26 mouse cellular contexts compared by ENCODE assay signal in the genomic region with DNA sequence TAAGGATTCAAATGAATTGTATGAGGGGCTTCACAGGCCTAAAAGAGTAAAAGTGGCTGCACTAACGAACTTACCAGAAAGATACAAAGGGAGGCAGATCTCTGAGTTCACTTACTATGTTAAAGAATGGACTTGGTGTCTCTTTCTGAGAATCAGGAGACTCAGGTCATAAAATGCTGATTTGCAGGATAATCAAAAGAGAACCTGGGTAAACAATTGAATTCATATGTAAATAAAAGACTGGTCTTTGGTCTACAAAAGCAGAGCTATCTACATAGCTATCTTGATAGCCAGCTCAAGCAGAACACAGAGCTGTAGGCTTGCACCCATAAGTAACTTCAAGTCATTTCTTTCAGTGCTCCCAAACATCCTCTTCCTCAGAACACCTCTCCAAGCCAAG.
"Had no signal": no experiment of that assay in that cellular context is flagged by ENCODE, and none has a peak within 500 bp of the region (broad histone marks: within the 10 kb centered on the region; RNA-seq: fewer than 3 reads in every experiment).

No protein-coding gene starts in this region.

- H3K36me3 ChIP-seq: embryonic facial prominence, embryonic 10.5 days; embryonic facial prominence, embryonic 12.5 days; embryonic facial prominence, embryonic 13.5 days; embryonic facial prominence, embryonic 15.5 days; forebrain, embryonic 10.5 days; forebrain, embryonic 12.5 days; forebrain, embryonic 15.5 days had no signal

- H3K27me3 ChIP-seq: embryonic facial prominence, embryonic 12.5 days; embryonic facial prominence, embryonic 15.5 days; forebrain, embryonic 12.5 days; forebrain, embryonic 13.5 days; forebrain, embryonic 15.5 days had no signal

- H3K9me3 ChIP-seq: embryonic facial prominence, embryonic 10.5 days; embryonic facial prominence, embryonic 13.5 days; embryonic facial prominence, embryonic 15.5 days; forebrain, embryonic 10.5 days; forebrain, embryonic 12.5 days; forebrain, embryonic 13.5 days; forebrain, embryonic 15.5 days had no signal

- DNase-seq: cerebellum, adult 9-11 months; cerebellum, postnatal 10 days; cerebellum, postnatal 14 days; cerebellum, postnatal 25 days; cerebellum, postnatal 36 days; embryo, embryonic 11 days; forebrain, postnatal 0 days; gastrocnemius, adult 2 months; gastrocnemius, postnatal 10 days; gastrocnemius, postnatal 14 days; gastrocnemius, postnatal 25 days; gastrocnemius, postnatal 36 days; heart, adult 11 months; heart, adult 18-20 months; heart, adult 2 months had no signal

- H3K27ac ChIP-seq: embryonic facial prominence, embryonic 10.5 days; embryonic facial prominence, embryonic 12.5 days; embryonic facial prominence, embryonic 13.5 days; embryonic facial prominence, embryonic 15.5 days; forebrain, embryonic 10.5 days; forebrain, embryonic 12.5 days; forebrain, embryonic 13.5 days; forebrain, embryonic 15.5 days; gastrocnemius, adult 2 months; heart, adult 2 months had no signal

- ATAC-seq: forebrain, embryonic 13.5 days; forebrain, embryonic 14.5 days; forebrain, embryonic 15.5 days; forebrain, embryonic 16.5 days; forebrain, postnatal 0 days had no signal

- H3K4me2 ChIP-seq: embryonic facial prominence, embryonic 12.5 days; embryonic facial prominence, embryonic 13.5 days; embryonic facial prominence, embryonic 15.5 days; forebrain, embryonic 12.5 days; forebrain, embryonic 13.5 days; forebrain, embryonic 15.5 days had no signal

- H3K9ac ChIP-seq: embryonic facial prominence, embryonic 12.5 days; embryonic facial prominence, embryonic 13.5 days; embryonic facial prominence, embryonic 15.5 days; forebrain, embryonic 12.5 days; forebrain, embryonic 13.5 days; forebrain, embryonic 15.5 days; forebrain, postnatal 0 days had no signal

- H3K4me3 ChIP-seq: embryonic facial prominence, embryonic 10.5 days; embryonic facial prominence, embryonic 12.5 days; embryonic facial prominence, embryonic 13.5 days; embryonic facial prominence, embryonic 15.5 days; erythroblast, embryonic 14.5 days; forebrain, embryonic 10.5 days; forebrain, embryonic 12.5 days; forebrain, embryonic 13.5 days; forebrain, embryonic 15.5 days; gastrocnemius, adult 2 months; heart, adult 2 months had no signal

- H3K4me1 ChIP-seq: embryonic facial prominence, embryonic 12.5 days; embryonic facial prominence, embryonic 15.5 days had no signal
